Mouse (Mus musculus) midbrain, embryonic 15.5 days (tissue): ENCODE results near the gene Atp5d. TPM values are rescaled to one million over a fixed set of nuclear protein-coding genes. Genes with fewer than 3 reads are reported as not detected.

Experiments
- ATAC-seq: fragments of 200-750 bp; cut with Nextera tagmentation; replicated peaks from 2 replicates; pipeline ENCODE4 v1.8.0; 2017; ENCODE audit warnings: moderate TSS enrichment
- H3K27ac ChIP-seq: fragments of 300-500 bp; sonication (generic); 2 replicates; pipeline ENCODE4 v1.5.1; 2015; ENCODE audit warnings: mild to moderate bottlenecking, inconsistent platforms
- H3K27me3 ChIP-seq: fragments of 300-500 bp; sonication (generic); replicated peaks from 2 replicates; pipeline ENCODE4 v1.6.1; 2015; ENCODE audit warnings: inconsistent platforms
- H3K36me3 ChIP-seq: fragments of 300-500 bp; sonication (generic); replicated peaks from 2 replicates; pipeline ENCODE4 v1.6.1; 2015; ENCODE audit warnings: inconsistent platforms
- H3K4me1 ChIP-seq: fragments of 300-500 bp; sonication (generic); 2 replicates; pipeline ENCODE4 v1.6.1; 2015; ENCODE audit warnings: inconsistent platforms
- H3K4me2 ChIP-seq: fragments of 300-500 bp; sonication (generic); 2 replicates; pipeline ENCODE4 v1.6.1; 2015; ENCODE audit warnings: inconsistent platforms, mild to moderate bottlenecking, moderate library complexity
- H3K4me3 ChIP-seq: fragments of 300-500 bp; sonication (generic); 2 replicates; pipeline ENCODE4 v1.5.1; 2015; ENCODE audit warnings: mild to moderate bottlenecking, inconsistent platforms
- H3K9ac ChIP-seq: fragments of 300-500 bp; sonication (generic); 2 replicates; pipeline ENCODE4 v1.6.1; 2015; ENCODE audit warnings: mild to moderate bottlenecking, inconsistent platforms
- H3K9me3 ChIP-seq: fragments of 300-500 bp; sonication (generic); 2 replicates; pipeline ENCODE4 v1.6.1; 2016; ENCODE audit warnings: inconsistent platforms
- WGBS: fragments of 180-500 bp; shearing (Covaris S2); methylation state at CpG from one replicate; pipeline ENCODE4 v1.1.7; 2015; ENCODE audit warnings: mixed read lengths; 5-methylcytosine and 5-hydroxymethylcytosine counted together
- polyA plus RNA-seq: library from polyadenylated mRNA; unstranded; fragments of >200 nt; fragmentation: Nextera tagmentation; extraction: Ambion mirVana; gene quantifications from 2 replicates; pipeline ENCODE4 v1.2.1, GENCODE M21; 2015

The Atp5d gene
- polyA plus RNA-seq, 1 experiment from 2014 or later: 444 TPM

DNA sequence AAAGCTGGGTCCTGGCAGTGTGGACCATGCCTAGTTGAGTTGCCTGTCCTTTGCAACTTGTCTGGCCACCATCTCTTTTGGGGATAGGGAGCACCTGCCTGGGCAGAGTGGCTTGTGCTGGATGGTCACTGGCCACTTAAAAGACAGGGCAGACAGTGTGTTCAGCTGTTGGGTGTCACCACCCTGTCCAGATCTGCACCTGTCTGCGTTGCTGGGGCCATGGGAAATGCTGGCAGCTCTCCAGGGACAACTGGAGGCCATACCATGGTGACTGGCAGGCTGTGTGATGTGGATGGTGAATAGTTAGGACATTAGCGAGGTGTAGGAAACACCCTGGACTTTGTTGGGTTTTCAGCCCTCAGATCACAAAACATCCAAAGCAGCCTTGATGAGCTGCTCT is 18.3 kb upstream of the Atp5d start:
- H3K4me2 ChIP-seq: no peak overlapping the region
- H3K9ac ChIP-seq: peak overlapping the region; percentile 4; the same call in 1 of the 2 replicates
- H3K27ac ChIP-seq: no peak overlapping the region
- 74% methylated on average over 2 of the region's 2 CpGs for WGBS
- no peak for ATAC-seq
- no peaks in the 10 kb centered on the region for H3K9me3 ChIP-seq
- peaks cover 7% of the 10 kb centered on the region; the same call in 1 of the 2 replicates for H3K36me3 ChIP-seq
- no peaks in the 10 kb centered on the region for H3K27me3 ChIP-seq
- no peak overlapping the region for H3K4me3 ChIP-seq
- peaks cover 37% of the 10 kb centered on the region for H3K4me1 ChIP-seq

- WGBS: 94% methylated on average over 2 of the region's 2 CpGs
- no peak overlapping the region for H3K4me2 ChIP-seq
- peaks cover 17% of the 10 kb centered on the region for H3K36me3 ChIP-seq
- ATAC-seq: no peak
- H3K4me1 ChIP-seq: peaks cover 34% of the 10 kb centered on the region
- H3K9me3 ChIP-seq: no peaks in the 10 kb centered on the region
- H3K27ac ChIP-seq: no peak overlapping the region
- no peak overlapping the region for H3K4me3 ChIP-seq
- no peak overlapping the region for H3K9ac ChIP-seq
- no peaks in the 10 kb centered on the region for H3K27me3 ChIP-seq
These were observed 16.8 kb upstream of the Atp5d start for GRCm38 (mm10) chr10:80121639-80122038.

DNA sequence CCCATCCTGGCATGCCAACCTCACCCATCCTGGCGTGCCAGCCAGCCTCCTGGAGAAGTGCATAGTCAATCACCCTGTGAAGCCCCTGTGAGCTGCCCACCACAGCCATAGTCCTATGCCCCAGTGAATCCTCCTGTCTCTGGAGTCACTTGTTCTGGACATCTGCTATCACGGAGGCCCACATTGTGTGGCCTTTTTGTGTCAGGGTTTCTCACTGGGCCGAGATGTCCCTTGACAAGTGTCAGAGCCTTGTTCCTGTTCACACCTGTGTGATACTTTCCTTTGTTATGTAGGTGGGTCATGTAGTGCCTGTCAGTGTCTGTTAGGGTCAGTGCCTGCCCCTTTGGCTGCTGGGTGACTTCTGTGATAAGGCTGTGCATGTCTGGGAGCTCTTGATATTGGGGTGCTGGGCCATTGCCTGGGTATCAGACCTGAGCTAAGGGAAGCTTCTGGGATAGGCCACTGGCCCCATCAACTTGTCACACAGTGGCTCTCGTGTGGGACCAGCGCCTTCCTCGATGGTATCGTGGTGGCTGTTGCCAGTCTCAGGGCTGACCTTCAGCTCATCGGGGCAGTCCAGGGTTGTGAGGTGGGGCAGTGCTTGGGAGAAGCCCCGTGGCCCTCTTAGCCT is 14.4 kb upstream of the Atp5d start:
- Histone ChIP-seq H3K4me2 (no peak overlapping the region), H3K9ac (no peak overlapping the region), H3K9me3 (no peaks in the 10 kb centered on the region), H3K36me3 (peaks cover 38% of the 10 kb centered on the region), H3K4me3 (no peak overlapping the region), H3K27me3 (no peaks in the 10 kb centered on the region), H3K27ac (no peak overlapping the region), H3K4me1 (peaks cover 10% of the 10 kb centered on the region)
- ATAC-seq: no peak
- WGBS: 92% methylated on average over 9 of the region's 9 CpGs

GRCm38 (mm10) chr10:80127920-80128319 is 10.5 kb upstream of the Atp5d start:
- Histone ChIP-seq H3K36me3 (peaks cover 57% of the 10 kb centered on the region), H3K9ac (no peak overlapping the region), H3K4me1 (peaks cover 14% of the 10 kb centered on the region), H3K9me3 (no peaks in the 10 kb centered on the region), H3K4me2 (no peak overlapping the region), H3K27ac (no peak overlapping the region), H3K27me3 (no peaks in the 10 kb centered on the region), H3K4me3 (no peak overlapping the region)
- ATAC-seq: no peak
- WGBS: 92% methylated on average over 8 of the region's 8 CpGs

GRCm38 (mm10) chr10:80129846-80130245 is 8.6 kb upstream of the Atp5d start:
- Histone ChIP-seq H3K27ac (no peak overlapping the region), H3K9me3 (no peaks in the 10 kb centered on the region), H3K4me1 (peaks cover 18% of the 10 kb centered on the region), H3K27me3 (no peaks in the 10 kb centered on the region), H3K36me3 (peaks cover 75% of the 10 kb centered on the region), H3K4me3 (no peak overlapping the region), H3K4me2 (no peak overlapping the region), H3K9ac (no peak overlapping the region)
- WGBS: 96% methylated on average over 9 of the region's 9 CpGs
- ATAC-seq: no peak

DNA sequence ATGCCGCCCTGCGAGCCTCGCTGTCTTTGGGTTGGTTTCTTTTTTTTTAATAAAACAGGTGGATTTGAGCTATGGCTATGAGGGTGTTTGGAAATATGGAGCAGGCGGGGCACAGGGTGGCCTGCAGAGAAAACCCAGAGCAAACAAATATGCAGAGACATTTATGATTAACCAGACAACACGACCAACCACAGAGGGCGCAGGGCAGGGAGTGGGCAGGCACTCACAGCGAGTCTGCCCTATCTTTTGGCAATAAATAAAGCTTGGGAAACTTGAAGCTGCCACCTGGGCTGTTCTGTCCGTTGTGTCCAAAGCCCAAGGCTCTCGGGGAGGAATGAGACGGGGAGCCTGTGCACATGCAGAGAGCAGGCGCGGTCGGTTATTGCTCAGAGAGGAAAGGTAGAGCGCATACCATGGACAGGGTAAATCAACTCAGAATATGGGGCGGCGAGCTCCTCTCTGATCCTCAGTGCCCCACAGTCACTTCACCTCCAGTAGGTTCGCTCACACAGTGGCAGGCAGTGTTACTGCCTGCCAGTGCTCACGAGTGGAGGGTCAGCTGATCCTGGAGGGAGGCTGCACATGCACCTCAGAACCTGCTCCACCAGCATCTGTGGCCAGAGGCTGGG is 7.9 kb upstream of the Atp5d start:
- no peaks in the 10 kb centered on the region for H3K9me3 ChIP-seq
- peaks cover 18% of the 10 kb centered on the region for H3K4me1 ChIP-seq
- no peak overlapping the region for H3K4me2 ChIP-seq
- 85% methylated on average over 18 of the region's 18 CpGs for WGBS
- no peak overlapping the region for H3K4me3 ChIP-seq
- no peaks in the 10 kb centered on the region for H3K27me3 ChIP-seq
- peak overlapping the region; percentile 2; the same call in 1 of the 2 replicates for H3K27ac ChIP-seq
- ATAC-seq: no peak
- peaks cover 82% of the 10 kb centered on the region for H3K36me3 ChIP-seq
- H3K9ac ChIP-seq: no peak overlapping the region

DNA sequence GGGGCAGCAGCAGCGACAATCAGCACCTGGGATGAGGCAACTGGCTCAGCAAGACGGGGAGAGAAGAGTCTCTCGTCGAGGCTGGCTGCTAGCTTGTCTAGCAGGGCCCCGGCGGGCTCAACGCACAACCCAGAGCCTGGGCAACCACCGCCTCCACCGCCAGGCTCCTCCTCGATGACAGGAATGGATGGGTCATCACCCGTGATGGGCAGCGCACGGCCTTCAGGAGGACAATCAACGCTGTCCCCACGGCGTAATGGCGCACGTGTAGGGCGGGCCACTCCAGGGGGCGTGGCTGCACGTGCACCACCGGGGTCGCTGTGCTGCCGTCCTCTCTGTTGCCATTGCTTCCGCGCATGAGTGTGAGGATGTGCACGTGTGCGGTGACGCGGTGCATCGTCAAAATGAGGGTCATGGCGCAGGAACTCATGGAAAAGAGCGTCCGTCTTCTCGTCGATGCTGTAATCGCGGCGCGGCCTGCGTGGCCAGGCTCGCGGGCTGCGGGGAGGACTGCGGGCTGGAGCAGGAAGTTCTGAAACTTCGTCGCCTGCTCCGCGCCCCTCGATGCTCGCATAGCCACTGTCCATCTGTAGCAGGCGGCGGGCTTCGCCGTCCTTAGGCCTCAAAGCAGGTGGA is 7.0 kb upstream of the Atp5d start:
- Histone ChIP-seq H3K4me2 (peak overlapping the region; percentile 12), H3K27ac (peak overlapping the region; percentile 2; the same call in 1 of the 2 replicates), H3K4me3 (0 out of 2 replicates have a peak overlapping the region, but pooled peaks have one; percentile 8), H3K36me3 (peaks cover 75% of the 10 kb centered on the region), H3K9me3 (no peaks in the 10 kb centered on the region), H3K9ac (no peak overlapping the region), H3K27me3 (no peaks in the 10 kb centered on the region), H3K4me1 (peaks cover 22% of the 10 kb centered on the region)
- ATAC-seq: peak; percentile 62
- whole genome bisulfite sequencing: 14% methylated on average over 55 of the region's 55 CpGs

GRCm38 (mm10) chr10:80131952-80132350 is 6.5 kb upstream of the Atp5d start:
- 0 out of 2 replicates have a peak overlapping the region, but pooled peaks have one; percentile 8 for H3K4me3 ChIP-seq
- ATAC-seq: peak; percentile 12; the same call in 1 of the 2 replicates
- H3K36me3 ChIP-seq: peaks cover 70% of the 10 kb centered on the region
- no peak overlapping the region for H3K9ac ChIP-seq
- H3K4me1 ChIP-seq: peaks cover 27% of the 10 kb centered on the region
- no peak overlapping the region for H3K27ac ChIP-seq
- H3K4me2 ChIP-seq: peak overlapping the region; percentile 12
- 25% methylated on average over 27 of the region's 27 CpGs for WGBS
- no peaks in the 10 kb centered on the region for H3K9me3 ChIP-seq
- no peaks in the 10 kb centered on the region for H3K27me3 ChIP-seq

DNA sequence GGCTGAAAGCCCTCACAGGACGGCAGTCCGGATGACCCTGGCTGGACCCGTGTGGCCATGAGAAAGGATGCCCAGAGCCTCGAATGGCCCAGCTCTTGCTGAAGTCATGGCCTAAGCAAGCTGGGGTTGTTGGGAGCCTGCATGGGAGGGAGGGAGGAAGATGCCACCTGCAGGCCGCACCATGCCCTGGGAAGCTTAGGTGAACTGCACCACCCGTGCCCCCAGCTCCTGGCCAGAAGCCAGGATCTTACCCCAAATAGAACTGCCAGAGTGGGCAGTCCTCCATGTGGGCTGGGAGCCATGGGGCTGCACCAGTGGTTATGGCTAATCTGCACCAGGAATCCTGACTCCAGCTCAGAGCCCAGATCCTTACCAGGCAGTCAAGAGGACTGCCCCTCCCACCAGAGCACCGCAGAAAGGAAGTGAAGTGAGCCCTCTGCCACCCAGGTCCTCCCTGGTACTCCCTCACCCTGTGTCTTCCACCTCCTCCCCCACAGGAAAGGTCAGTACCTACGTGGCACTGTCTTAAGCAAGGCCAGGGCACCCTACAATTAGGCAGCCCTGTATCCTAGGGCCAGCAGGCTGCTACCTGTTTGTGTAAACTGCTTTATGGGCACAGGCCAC is 5.1 kb upstream of the Atp5d start:
- ATAC-seq: no peak
- Histone ChIP-seq H3K27ac (no peak overlapping the region), H3K9ac (no peak overlapping the region), H3K27me3 (no peaks in the 10 kb centered on the region), H3K36me3 (peaks cover 57% of the 10 kb centered on the region), H3K9me3 (no peaks in the 10 kb centered on the region), H3K4me1 (peaks cover 39% of the 10 kb centered on the region), H3K4me3 (no peak overlapping the region), H3K4me2 (no peak overlapping the region)
- 65% methylated on average over 8 of the region's 8 CpGs for WGBS

- Histone ChIP-seq H3K4me2 (no peak overlapping the region), H3K9ac (no peak overlapping the region), H3K27me3 (no peaks in the 10 kb centered on the region), H3K4me1 (peaks cover 42% of the 10 kb centered on the region), H3K9me3 (no peaks in the 10 kb centered on the region), H3K4me3 (no peak overlapping the region), H3K27ac (no peak overlapping the region), H3K36me3 (peaks cover 49% of the 10 kb centered on the region)
- WGBS: 90% methylated on average over 9 of the region's 9 CpGs
- no peak for ATAC-seq
These were observed 4.0 kb upstream of the Atp5d start for GRCm38 (mm10) chr10:80134421-80134820.

- Histone ChIP-seq H3K4me1 (peaks cover 46% of the 10 kb centered on the region), H3K36me3 (peaks cover 47% of the 10 kb centered on the region), H3K4me2 (no peak overlapping the region), H3K9ac (no peak overlapping the region), H3K4me3 (no peak overlapping the region), H3K27me3 (no peaks in the 10 kb centered on the region), H3K9me3 (no peaks in the 10 kb centered on the region), H3K27ac (no peak overlapping the region)
- ATAC-seq: no peak
- 86% methylated on average over 10 of the region's 10 CpGs for WGBS
These were observed 3.3 kb upstream of the Atp5d start for GRCm38 (mm10) chr10:80135161-80135560.

- WGBS: 89% methylated on average over 1 of the region's 1 CpGs
- no peak for ATAC-seq
- no peaks in the 10 kb centered on the region for H3K27me3 ChIP-seq
- H3K27ac ChIP-seq: no peak overlapping the region
- H3K9ac ChIP-seq: no peak overlapping the region
- H3K36me3 ChIP-seq: peaks cover 45% of the 10 kb centered on the region
- H3K4me1 ChIP-seq: peaks cover 48% of the 10 kb centered on the region
- no peaks in the 10 kb centered on the region for H3K9me3 ChIP-seq
- H3K4me2 ChIP-seq: 0 out of 2 replicates have a peak overlapping the region, but pooled peaks have one; percentile 94
- H3K4me3 ChIP-seq: no peak overlapping the region
These were observed 2.8 kb upstream of the Atp5d start for GRCm38 (mm10) chr10:80135641-80136040.
